Mouse (Mus musculus) inflammation-experienced regulatory T-cells, adult 6 months (primary cell): Measurements from ENCODE around the gene Dph5. TPM values are rescaled to one million over a fixed set of nuclear protein-coding genes. Genes with fewer than 3 reads are reported as not detected.

ENCODE experiments used
- ATAC-seq: one replicate; pipeline ENCODE4 v1.8.0; 2017
- polyA plus RNA-seq, 3 experiments: library from polyadenylated mRNA; unstranded; fragments of 100-300 nt; shearing (Covaris generic); gene quantifications; one replicate each; pipeline ENCODE4 v1.2.1; 2017

The Dph5 gene
- polyA plus RNA-seq, 3 experiments from 2014 or later: 49.4 to 77.7 (median 74.5) TPM

GRCm38 (mm10) chr3:115953088-115953487, 65.5 kb downstream of the Dph5 start:
- no peak for ATAC-seq

GRCm38 (mm10) chr3:115957223-115957622, 69.6 kb downstream of the Dph5 start:
- ATAC-seq: peak; percentile 48

GRCm38 (mm10) chr3:115961311-115962027, 73.8 kb downstream of the Dph5 start:
- ATAC-seq: no peak

- no peak for ATAC-seq
Measured at GRCm38 (mm10) chr3:115962028-115962415, 74.4 kb downstream of the Dph5 start.

GRCm38 (mm10) chr3:115963597-115963996, 76.0 kb downstream of the Dph5 start:
- ATAC-seq: no peak

GRCm38 (mm10) chr3:115964071-115964470, 76.4 kb downstream of the Dph5 start:
- ATAC-seq: no peak

- ATAC-seq: no peak
Measured at GRCm38 (mm10) chr3:115968745-115969530, 81.3 kb downstream of the Dph5 start.

- ATAC-seq: no peak
Measured at GRCm38 (mm10) chr3:115971045-115971785, 83.6 kb downstream of the Dph5 start.

- ATAC-seq: peak; percentile 68
Measured at GRCm38 (mm10) chr3:115971891-115972646, 84.4 kb downstream of the Dph5 start.

GRCm38 (mm10) chr3:115974228-115974627, 86.6 kb downstream of the Dph5 start:
- ATAC-seq: peak; percentile 55

- ATAC-seq: no peak
Measured at GRCm38 (mm10) chr3:115974995-115975394, 87.4 kb downstream of the Dph5 start.

GRCm38 (mm10) chr3:115979000-115979399, 91.4 kb downstream of the Dph5 start:
- peak; percentile 44 for ATAC-seq

GRCm38 (mm10) chr3:115983217-115983616, 95.6 kb downstream of the Dph5 start:
- no peak for ATAC-seq

Other genes with a start within 250 kb of the Dph5 start
- 100 to 1,000 TPM; 148 to 162 (median 162) TPM for gene S1pr1, start 172.8 kb upstream of the Dph5 start, polyA plus RNA-seq
- gene Slc30a7, start 119.6 kb downstream of the Dph5 start, polyA plus RNA-seq: 10 to 100 TPM; 40.9 to 48.9 (median 43.2) TPM
- 1 to 10 TPM; 6.7 to 9.3 (median 7.4) TPM for gene Extl2, start 119.6 kb downstream of the Dph5 start, polyA plus RNA-seq
- gene Vcam1, start 241.9 kb downstream of the Dph5 start, polyA plus RNA-seq: 1 to 10 TPM; 3.9 to 5.7 (median 4.9) TPM